Mouse (Mus musculus): ENCODE measurements at regions not wholly inside any gene's neighbourhood (a gene's known extent, or its start where the extent isn't known, plus 50 kb on each side); places are given as distances from the start of the nearest gene placed in this dataset.

GRCm38 (mm10) chr14:16957802-16958201 lies 138.8 kb upstream of the Rarb start:
- 9% methylated on average over 3 of the region's 3 CpGs for WGBS
- Histone ChIP-seq H3K4me2 (ENCODE audit: low read depth, low read length) (no peak overlapping the region), H3K27ac (ENCODE audit: low read length) (no peak overlapping the region), H3K9ac (ENCODE audit: low read length) (no peak overlapping the region), H3K4me3 (ENCODE audit: low read length) (no peak overlapping the region), H3K36me3 (ENCODE audit: control insufficient read depth, insufficient read depth, low read length) (no peaks in the 10 kb centered on the region), H3K27me3 (ENCODE audit: control insufficient read depth, insufficient read depth, low read depth, low read length) (no peaks in the 10 kb centered on the region), H3K9me3 (ENCODE audit: control insufficient read depth, low read length) (no peaks in the 10 kb centered on the region), H3K4me1 (replicated peaks; ENCODE audit: control insufficient read depth, insufficient read depth, low read length) (peaks cover 18% of the 10 kb centered on the region)
- ATAC-seq (ENCODE audit: low read depth): peak; percentile 77

GRCm38 (mm10) chr14:16954511-16955443 lies 135.8 kb upstream of the Rarb start:
- 40% methylated on average over 6 of the region's 6 CpGs for WGBS
- Histone ChIP-seq H3K27me3 (ENCODE audit: control insufficient read depth, insufficient read depth, low read depth, low read length) (no peaks in the 10 kb centered on the region), H3K4me2 (ENCODE audit: low read depth, low read length) (no peak overlapping the region), H3K9ac (ENCODE audit: low read length) (no peak overlapping the region), H3K9me3 (ENCODE audit: control insufficient read depth, low read length) (no peaks in the 10 kb centered on the region), H3K27ac (ENCODE audit: low read length) (no peak overlapping the region), H3K4me1 (replicated peaks; ENCODE audit: control insufficient read depth, insufficient read depth, low read length) (peaks cover 14% of the 10 kb centered on the region), H3K36me3 (ENCODE audit: control insufficient read depth, insufficient read depth, low read length) (no peaks in the 10 kb centered on the region), H3K4me3 (ENCODE audit: low read length) (no peak overlapping the region)
- ATAC-seq (ENCODE audit: low read depth): peak; percentile 68

GRCm38 (mm10) chr14:16948736-16949135 lies 129.8 kb upstream of the Rarb start:
- ATAC-seq (ENCODE audit: low read depth): peak; percentile 17; the same call in 1 of the 2 replicates
- WGBS: 50% methylated on average over 1 of the region's 1 CpGs
- no peaks in the 10 kb centered on the region for H3K4me1 ChIP-seq (replicated peaks; ENCODE audit: control insufficient read depth, insufficient read depth, low read length)
- H3K4me3 ChIP-seq (ENCODE audit: low read length): no peak overlapping the region
- no peaks in the 10 kb centered on the region for H3K27me3 ChIP-seq (ENCODE audit: control insufficient read depth, insufficient read depth, low read depth, low read length)
- H3K9ac ChIP-seq (ENCODE audit: low read length): no peak overlapping the region
- H3K9me3 ChIP-seq (ENCODE audit: control insufficient read depth, low read length): no peaks in the 10 kb centered on the region
- no peaks in the 10 kb centered on the region for H3K36me3 ChIP-seq (ENCODE audit: control insufficient read depth, insufficient read depth, low read length)
- no peak overlapping the region for H3K27ac ChIP-seq (ENCODE audit: low read length)
- no peak overlapping the region for H3K4me2 ChIP-seq (ENCODE audit: low read depth, low read length)

- H3K4me1 ChIP-seq (replicated peaks; ENCODE audit: control insufficient read depth, insufficient read depth, low read length): no peaks in the 10 kb centered on the region
- H3K4me3 ChIP-seq (ENCODE audit: low read length): no peak overlapping the region
- no peak overlapping the region for H3K27ac ChIP-seq (ENCODE audit: low read length)
- H3K27me3 ChIP-seq (ENCODE audit: control insufficient read depth, insufficient read depth, low read depth, low read length): no peaks in the 10 kb centered on the region
- WGBS: 27% methylated on average over 1 of the region's 1 CpGs
- no peaks in the 10 kb centered on the region for H3K9me3 ChIP-seq (ENCODE audit: control insufficient read depth, low read length)
- ATAC-seq (ENCODE audit: low read depth): no peak
- no peak overlapping the region for H3K9ac ChIP-seq (ENCODE audit: low read length)
- H3K36me3 ChIP-seq (ENCODE audit: control insufficient read depth, insufficient read depth, low read length): no peaks in the 10 kb centered on the region
- no peak overlapping the region for H3K4me2 ChIP-seq (ENCODE audit: low read depth, low read length)
Measured at GRCm38 (mm10) chr14:16944441-16944840, 125.5 kb upstream of the Rarb start.

GRCm38 (mm10) chr14:16943531-16943930 lies 124.6 kb upstream of the Rarb start:
- WGBS: 76% methylated on average over 5 of the region's 5 CpGs

GRCm38 (mm10) chr14:16927136-16927535 lies 108.2 kb upstream of the Rarb start:
- Histone ChIP-seq H3K4me3 (ENCODE audit: low read length) (no peak overlapping the region), H3K4me2 (ENCODE audit: low read depth, low read length) (no peak overlapping the region), H3K9ac (ENCODE audit: low read length) (no peak overlapping the region), H3K4me1 (replicated peaks; ENCODE audit: control insufficient read depth, insufficient read depth, low read length) (no peaks in the 10 kb centered on the region), H3K36me3 (ENCODE audit: control insufficient read depth, insufficient read depth, low read length) (no peaks in the 10 kb centered on the region), H3K27me3 (ENCODE audit: control insufficient read depth, insufficient read depth, low read depth, low read length) (no peaks in the 10 kb centered on the region), H3K9me3 (ENCODE audit: control insufficient read depth, low read length) (no peaks in the 10 kb centered on the region), H3K27ac (ENCODE audit: low read length) (no peak overlapping the region)
- ATAC-seq (ENCODE audit: low read depth): no peak
- 89% methylated on average over 2 of the region's 2 CpGs for WGBS

More at GRCm38 (mm10) chr14:16943531-16943930, 124.6 kb upstream of the Rarb start:
- no peak for ATAC-seq (ENCODE audit: low read depth)
- Histone ChIP-seq H3K27me3 (ENCODE audit: control insufficient read depth, insufficient read depth, low read depth, low read length) (no peaks in the 10 kb centered on the region), H3K27ac (ENCODE audit: low read length) (no peak overlapping the region), H3K4me1 (replicated peaks; ENCODE audit: control insufficient read depth, insufficient read depth, low read length) (no peaks in the 10 kb centered on the region), H3K9ac (ENCODE audit: low read length) (no peak overlapping the region), H3K9me3 (ENCODE audit: control insufficient read depth, low read length) (no peaks in the 10 kb centered on the region), H3K4me2 (ENCODE audit: low read depth, low read length) (no peak overlapping the region), H3K36me3 (ENCODE audit: control insufficient read depth, insufficient read depth, low read length) (no peaks in the 10 kb centered on the region), H3K4me3 (ENCODE audit: low read length) (no peak overlapping the region)

GRCm38 (mm10) chr14:16901534-16902147 lies 82.7 kb upstream of the Rarb start:
- ATAC-seq (ENCODE audit: low read depth): no peak
- peaks cover 10% of the 10 kb centered on the region for H3K4me1 ChIP-seq (replicated peaks; ENCODE audit: control insufficient read depth, insufficient read depth, low read length)
- H3K27me3 ChIP-seq (ENCODE audit: control insufficient read depth, insufficient read depth, low read depth, low read length): no peaks in the 10 kb centered on the region
- no peaks in the 10 kb centered on the region for H3K36me3 ChIP-seq (ENCODE audit: control insufficient read depth, insufficient read depth, low read length)
- no peak overlapping the region for H3K4me2 ChIP-seq (ENCODE audit: low read depth, low read length)
- 53% methylated on average over 9 of the region's 9 CpGs for WGBS
- H3K4me3 ChIP-seq (ENCODE audit: low read length): no peak overlapping the region
- H3K9me3 ChIP-seq (ENCODE audit: control insufficient read depth, low read length): no peaks in the 10 kb centered on the region
- H3K27ac ChIP-seq (ENCODE audit: low read length): no peak overlapping the region
- no peak overlapping the region for H3K9ac ChIP-seq (ENCODE audit: low read length)

GRCm38 (mm10) chr14:16897747-16898544 lies 79.0 kb upstream of the Rarb start:
- Histone ChIP-seq H3K4me1 (replicated peaks; ENCODE audit: control insufficient read depth, insufficient read depth, low read length) (peaks cover 10% of the 10 kb centered on the region), H3K27me3 (ENCODE audit: control insufficient read depth, insufficient read depth, low read depth, low read length) (no peaks in the 10 kb centered on the region), H3K9ac (ENCODE audit: low read length) (no peak overlapping the region), H3K4me2 (ENCODE audit: low read depth, low read length) (no peak overlapping the region; the same call in 1 of the 2 replicates), H3K27ac (ENCODE audit: low read length) (no peak overlapping the region), H3K9me3 (ENCODE audit: control insufficient read depth, low read length) (no peaks in the 10 kb centered on the region), H3K36me3 (ENCODE audit: control insufficient read depth, insufficient read depth, low read length) (no peaks in the 10 kb centered on the region), H3K4me3 (ENCODE audit: low read length) (no peak overlapping the region)
- WGBS: 20% methylated on average over 3 of the region's 3 CpGs
- peak; percentile 85 for ATAC-seq (ENCODE audit: low read depth)

GRCm38 (mm10) chr14:16896974-16897373 lies 78.0 kb upstream of the Rarb start:
- no peaks in the 10 kb centered on the region for H3K27me3 ChIP-seq (ENCODE audit: control insufficient read depth, insufficient read depth, low read depth, low read length)
- H3K4me2 ChIP-seq (ENCODE audit: low read depth, low read length): no peak overlapping the region
- H3K27ac ChIP-seq (ENCODE audit: low read length): no peak overlapping the region
- peaks cover 10% of the 10 kb centered on the region for H3K4me1 ChIP-seq (replicated peaks; ENCODE audit: control insufficient read depth, insufficient read depth, low read length)
- no peaks in the 10 kb centered on the region for H3K36me3 ChIP-seq (ENCODE audit: control insufficient read depth, insufficient read depth, low read length)
- H3K9me3 ChIP-seq (ENCODE audit: control insufficient read depth, low read length): no peaks in the 10 kb centered on the region
- H3K9ac ChIP-seq (ENCODE audit: low read length): no peak overlapping the region
- H3K4me3 ChIP-seq (ENCODE audit: low read length): no peak overlapping the region
- peak; percentile 51; the same call in 1 of the 2 replicates for ATAC-seq (ENCODE audit: low read depth)
- 49% methylated on average over 3 of the region's 3 CpGs for WGBS

Data from lung, embryonic 16.5 days (tissue).